Mouse (Mus musculus) adrenal gland, postnatal 25 days (tissue): ENCODE results near the gene Icmt. TPM values are rescaled to one million over a fixed set of nuclear protein-coding genes. Genes with fewer than 3 reads are reported as not detected.

Experiments
- DNase-seq: peaks from one replicate; pipeline ENCODE4 v3.0.0; 2021; ENCODE audit warnings: mixed read lengths
- total RNA-seq: library from RNA; stranded (reverse); gene quantifications from 2 replicates; pipeline ENCODE4 v1.2.3, GENCODE M21; 2021

Gene Icmt
- total RNA-seq, 1 experiment from 2014 or later = 44.9 TPM

- no peak for DNase-seq
Measured at GRCm38 (mm10) chr4:152274681-152275131, 22.3 kb upstream of the Icmt start.

- peak; percentile 38 for DNase-seq
Measured at GRCm38 (mm10) chr4:152276389-152277347, 20.4 kb upstream of the Icmt start.

- DNase-seq = no peak
Measured at GRCm38 (mm10) chr4:152277916-152278315, 19.1 kb upstream of the Icmt start.

GRCm38 (mm10) chr4:152278986-152279385 is 18.0 kb upstream of the Icmt start:
- DNase-seq = no peak

GRCm38 (mm10) chr4:152281601-152282000 is 15.4 kb upstream of the Icmt start:
- no peak for DNase-seq

GRCm38 (mm10) chr4:152282721-152283120 is 14.3 kb upstream of the Icmt start:
- no peak for DNase-seq

- peak; percentile 90 for DNase-seq
Measured at GRCm38 (mm10) chr4:152283186-152283950, 13.7 kb upstream of the Icmt start.

GRCm38 (mm10) chr4:152285505-152285904 is 11.5 kb upstream of the Icmt start:
- peak; percentile 55 for DNase-seq

GRCm38 (mm10) chr4:152286183-152286582 is 10.8 kb upstream of the Icmt start:
- DNase-seq = no peak

- peak; percentile 79 for DNase-seq
Measured at GRCm38 (mm10) chr4:152286887-152287286, 10.1 kb upstream of the Icmt start.

GRCm38 (mm10) chr4:152287317-152288120 is 9.5 kb upstream of the Icmt start:
- no peak for DNase-seq

- DNase-seq = no peak
Measured at GRCm38 (mm10) chr4:152288398-152288945, 8.6 kb upstream of the Icmt start.

- DNase-seq = no peak
Measured at GRCm38 (mm10) chr4:152290385-152290784, 6.6 kb upstream of the Icmt start.

GRCm38 (mm10) chr4:152290991-152291390 is 6.0 kb upstream of the Icmt start:
- DNase-seq = no peak

- DNase-seq = no peak
Measured at GRCm38 (mm10) chr4:152291562-152291961, 5.5 kb upstream of the Icmt start, which contains the start of gene Hes3. Gene Hes3 (minus strand): TSS chr4:152291662.

- no peak for DNase-seq
Measured at GRCm38 (mm10) chr4:152292102-152292765, 4.8 kb upstream of the Icmt start.

GRCm38 (mm10) chr4:152294188-152294929 is 2.7 kb upstream of the Icmt start:
- DNase-seq = no peak

- no peak for DNase-seq
Measured at GRCm38 (mm10) chr4:152295916-152296315, 1.1 kb upstream of the Icmt start.

GRCm38 (mm10) chr4:152296371-152296770 is 656 bp upstream of the Icmt start:
- no peak for DNase-seq

GRCm38 (mm10) chr4:152298836-152299235 is 1.8 kb downstream of the Icmt start:
- DNase-seq = no peak
